Mouse (Mus musculus): ENCODE measurements at regions not wholly inside any gene's neighbourhood (a gene's known extent, or its start where the extent isn't known, plus 50 kb on each side); places are given as distances from the start of the nearest gene placed in this dataset.

- WGBS: 87% methylated on average over 5 of the region's 5 CpGs
- Histone ChIP-seq H3K9me3 (ENCODE audit: control insufficient read depth, low read length) (no peaks in the 10 kb centered on the region), H3K4me1 (ENCODE audit: control insufficient read depth, insufficient read depth, low read depth, low read length) (no peaks in the 10 kb centered on the region), H3K4me3 (ENCODE audit: low read length) (no peak overlapping the region), H3K4me2 (ENCODE audit: low read length) (no peak overlapping the region), H3K36me3 (ENCODE audit: control insufficient read depth, insufficient read depth, low read length) (no peaks in the 10 kb centered on the region), H3K27ac (ENCODE audit: low read depth, low read length) (no peak overlapping the region), H3K9ac (ENCODE audit: low read depth, low read length) (no peak overlapping the region), H3K27me3 (replicated peaks; ENCODE audit: control insufficient read depth, insufficient read depth, low read length) (no peaks in the 10 kb centered on the region)
- ATAC-seq: no peak
Observed at GRCm38 (mm10) chr3:148363331-148363730, 627.0 kb downstream of the Adgrl2 start.

- no peaks in the 10 kb centered on the region for H3K4me1 ChIP-seq (ENCODE audit: control insufficient read depth, insufficient read depth, low read depth, low read length)
- no peaks in the 10 kb centered on the region for H3K9me3 ChIP-seq (ENCODE audit: control insufficient read depth, low read length)
- WGBS: 44% methylated on average over 2 of the region's 2 CpGs
- no peak overlapping the region for H3K27ac ChIP-seq (ENCODE audit: low read depth, low read length)
- H3K27me3 ChIP-seq (replicated peaks; ENCODE audit: control insufficient read depth, insufficient read depth, low read length): no peaks in the 10 kb centered on the region
- H3K4me2 ChIP-seq (ENCODE audit: low read length): no peak overlapping the region
- ATAC-seq: no peak
- no peak overlapping the region for H3K4me3 ChIP-seq (ENCODE audit: low read length)
- H3K9ac ChIP-seq (ENCODE audit: low read depth, low read length): no peak overlapping the region
- H3K36me3 ChIP-seq (ENCODE audit: control insufficient read depth, insufficient read depth, low read length): no peaks in the 10 kb centered on the region
Observed at GRCm38 (mm10) chr3:148362453-148362864, 627.9 kb downstream of the Adgrl2 start.

GRCm38 (mm10) chr3:148343633-148344361 is 646.6 kb downstream of the Adgrl2 start:
- H3K4me1 ChIP-seq (ENCODE audit: control insufficient read depth, insufficient read depth, low read depth, low read length): peaks cover 6% of the 10 kb centered on the region
- no peaks in the 10 kb centered on the region for H3K36me3 ChIP-seq (ENCODE audit: control insufficient read depth, insufficient read depth, low read length)
- peak overlapping the region; percentile 39 for H3K4me2 ChIP-seq (ENCODE audit: low read length)
- H3K4me3 ChIP-seq (ENCODE audit: low read length): no peak overlapping the region
- WGBS: 4% methylated on average over 10 of the region's 10 CpGs
- ATAC-seq: peak; percentile 96
- H3K27ac ChIP-seq (ENCODE audit: low read depth, low read length): peak overlapping the region; percentile 1; the same call in 1 of the 2 replicates
- no peaks in the 10 kb centered on the region for H3K27me3 ChIP-seq (replicated peaks; ENCODE audit: control insufficient read depth, insufficient read depth, low read length)
- H3K9ac ChIP-seq (ENCODE audit: low read depth, low read length): 0 out of 2 replicates have a peak overlapping the region, but pooled peaks have one; percentile 14
- H3K9me3 ChIP-seq (ENCODE audit: control insufficient read depth, low read length): no peaks in the 10 kb centered on the region

GRCm38 (mm10) chr3:148343256-148343632 is 647.1 kb downstream of the Adgrl2 start:
- Histone ChIP-seq H3K4me3 (ENCODE audit: low read length) (no peak overlapping the region), H3K9ac (ENCODE audit: low read depth, low read length) (no peak overlapping the region), H3K27ac (ENCODE audit: low read depth, low read length) (peak overlapping the region; percentile 1; the same call in 1 of the 2 replicates), H3K9me3 (ENCODE audit: control insufficient read depth, low read length) (no peaks in the 10 kb centered on the region), H3K4me1 (ENCODE audit: control insufficient read depth, insufficient read depth, low read depth, low read length) (peaks cover 6% of the 10 kb centered on the region), H3K4me2 (ENCODE audit: low read length) (peak overlapping the region; percentile 39), H3K27me3 (replicated peaks; ENCODE audit: control insufficient read depth, insufficient read depth, low read length) (no peaks in the 10 kb centered on the region), H3K36me3 (ENCODE audit: control insufficient read depth, insufficient read depth, low read length) (no peaks in the 10 kb centered on the region)
- 5% methylated on average over 3 of the region's 3 CpGs for WGBS
- ATAC-seq: 0 out of 2 replicates have a peak, but pooled peaks have one; percentile 30

- 76% methylated on average over 2 of the region's 2 CpGs for WGBS
- ATAC-seq: no peak
- H3K27ac ChIP-seq (ENCODE audit: low read depth, low read length): no peak overlapping the region
- H3K36me3 ChIP-seq (ENCODE audit: control insufficient read depth, insufficient read depth, low read length): no peaks in the 10 kb centered on the region
- no peak overlapping the region for H3K4me3 ChIP-seq (ENCODE audit: low read length)
- no peak overlapping the region for H3K4me2 ChIP-seq (ENCODE audit: low read length)
- no peaks in the 10 kb centered on the region for H3K27me3 ChIP-seq (replicated peaks; ENCODE audit: control insufficient read depth, insufficient read depth, low read length)
- H3K9ac ChIP-seq (ENCODE audit: low read depth, low read length): no peak overlapping the region
- peaks cover 6% of the 10 kb centered on the region for H3K4me1 ChIP-seq (ENCODE audit: control insufficient read depth, insufficient read depth, low read depth, low read length)
- H3K9me3 ChIP-seq (ENCODE audit: control insufficient read depth, low read length): no peaks in the 10 kb centered on the region
Observed at GRCm38 (mm10) chr3:148339258-148339657, 651.1 kb downstream of the Adgrl2 start.

- Histone ChIP-seq H3K9me3 (ENCODE audit: control insufficient read depth, low read length) (no peaks in the 10 kb centered on the region), H3K9ac (ENCODE audit: low read depth, low read length) (no peak overlapping the region), H3K27ac (ENCODE audit: low read depth, low read length) (no peak overlapping the region), H3K4me3 (ENCODE audit: low read length) (no peak overlapping the region), H3K27me3 (replicated peaks; ENCODE audit: control insufficient read depth, insufficient read depth, low read length) (no peaks in the 10 kb centered on the region), H3K36me3 (ENCODE audit: control insufficient read depth, insufficient read depth, low read length) (no peaks in the 10 kb centered on the region), H3K4me1 (ENCODE audit: control insufficient read depth, insufficient read depth, low read depth, low read length) (no peaks in the 10 kb centered on the region), H3K4me2 (ENCODE audit: low read length) (no peak overlapping the region)
- WGBS: 79% methylated on average over 6 of the region's 6 CpGs
- ATAC-seq: no peak
Observed at GRCm38 (mm10) chr3:148336640-148337039, 653.7 kb downstream of the Adgrl2 start.

GRCm38 (mm10) chr3:148336091-148336511 is 654.3 kb downstream of the Adgrl2 start:
- Histone ChIP-seq H3K9ac (ENCODE audit: low read depth, low read length) (no peak overlapping the region), H3K4me1 (ENCODE audit: control insufficient read depth, insufficient read depth, low read depth, low read length) (no peaks in the 10 kb centered on the region), H3K27ac (ENCODE audit: low read depth, low read length) (no peak overlapping the region), H3K36me3 (ENCODE audit: control insufficient read depth, insufficient read depth, low read length) (no peaks in the 10 kb centered on the region), H3K4me3 (ENCODE audit: low read length) (no peak overlapping the region), H3K4me2 (ENCODE audit: low read length) (no peak overlapping the region), H3K27me3 (replicated peaks; ENCODE audit: control insufficient read depth, insufficient read depth, low read length) (no peaks in the 10 kb centered on the region), H3K9me3 (ENCODE audit: control insufficient read depth, low read length) (no peaks in the 10 kb centered on the region)
- ATAC-seq: no peak
- WGBS: 58% methylated on average over 15 of the region's 15 CpGs

- no peak overlapping the region for H3K9ac ChIP-seq (ENCODE audit: low read depth, low read length)
- no peak overlapping the region for H3K4me2 ChIP-seq (ENCODE audit: low read length)
- no peaks in the 10 kb centered on the region for H3K36me3 ChIP-seq (ENCODE audit: control insufficient read depth, insufficient read depth, low read length)
- H3K4me3 ChIP-seq (ENCODE audit: low read length): no peak overlapping the region
- H3K27ac ChIP-seq (ENCODE audit: low read depth, low read length): no peak overlapping the region
- H3K27me3 ChIP-seq (replicated peaks; ENCODE audit: control insufficient read depth, insufficient read depth, low read length): no peaks in the 10 kb centered on the region
- 88% methylated on average over 7 of the region's 7 CpGs for WGBS
- H3K9me3 ChIP-seq (ENCODE audit: control insufficient read depth, low read length): no peaks in the 10 kb centered on the region
- no peaks in the 10 kb centered on the region for H3K4me1 ChIP-seq (ENCODE audit: control insufficient read depth, insufficient read depth, low read depth, low read length)
- no peak for ATAC-seq
Observed at GRCm38 (mm10) chr3:148335654-148336053, 654.7 kb downstream of the Adgrl2 start.

- Histone ChIP-seq H3K4me2 (ENCODE audit: low read length) (no peak overlapping the region), H3K4me3 (ENCODE audit: low read length) (no peak overlapping the region), H3K27me3 (replicated peaks; ENCODE audit: control insufficient read depth, insufficient read depth, low read length) (no peaks in the 10 kb centered on the region), H3K4me1 (ENCODE audit: control insufficient read depth, insufficient read depth, low read depth, low read length) (no peaks in the 10 kb centered on the region), H3K36me3 (ENCODE audit: control insufficient read depth, insufficient read depth, low read length) (no peaks in the 10 kb centered on the region), H3K9me3 (ENCODE audit: control insufficient read depth, low read length) (no peaks in the 10 kb centered on the region), H3K27ac (ENCODE audit: low read depth, low read length) (no peak overlapping the region), H3K9ac (ENCODE audit: low read depth, low read length) (no peak overlapping the region)
- ATAC-seq: no peak
- 89% methylated on average over 2 of the region's 2 CpGs for WGBS
Observed at GRCm38 (mm10) chr3:148324911-148325621, 665.3 kb downstream of the Adgrl2 start.
